Mouse (Mus musculus) cerebellum, adult 2 months (tissue): ENCODE measurements around the gene Alg9. TPM values are rescaled to one million over a fixed set of nuclear protein-coding genes. Genes with fewer than 3 reads are reported as not detected.

Experiments
- DNase-seq, 2 experiments: peaks; one replicate each; pipeline ENCODE4 v3.0.0; 2021
- H3K27ac ChIP-seq: fragments of 200-500 bp; 2 replicates; pipeline ENCODE4 v1.5.1; 2012; ENCODE audit warnings: low read length, control low read depth, inconsistent platforms; ENCODE audit not compliant: insufficient read depth
- H3K27me3 ChIP-seq: fragments of 200-500 bp; 2 replicates; pipeline ENCODE4 v1.6.1; 2012; ENCODE audit warnings: inconsistent platforms, mild to moderate bottlenecking, low read length, moderate library complexity; ENCODE audit not compliant: control insufficient read depth, insufficient read depth
- H3K4me1 ChIP-seq: fragments of 200-500 bp; 2 replicates; pipeline ENCODE4 v1.6.1; 2011; ENCODE audit warnings: low read length; ENCODE audit not compliant: control insufficient read depth, insufficient read depth
- H3K4me3 ChIP-seq: fragments of 200-500 bp; replicated peaks from 2 replicates; pipeline ENCODE3; 2011; ENCODE audit warnings: mild to moderate bottlenecking, low read depth, low read length, control low read depth; ENCODE audit not compliant: insufficient read depth
- CTCF ChIP-seq: fragments of 200-500 bp; IDR thresholded peaks from 2 replicates; pipeline ENCODE4 v1.5.1; 2011; ENCODE audit warnings: low read depth, mild to moderate bottlenecking, control low read depth, low read length, moderate library complexity, borderline replicate concordance; ENCODE audit not compliant: insufficient read depth
- POLR2A ChIP-seq: fragments of 200-500 bp; IDR thresholded peaks from 2 replicates; pipeline ENCODE4 v1.6.1; 2011; ENCODE audit warnings: low read length, control low read depth, borderline replicate concordance; ENCODE audit not compliant: insufficient read depth
- WGBS: fragments of 180-500 bp; shearing (Covaris S2); methylation state at CpG from one replicate; pipeline ENCODE4 v1.1.7; 2018; 5-methylcytosine and 5-hydroxymethylcytosine counted together
- polyA plus RNA-seq: library from polyadenylated mRNA; depleted of rRNA; stranded (reverse); fragments of >200 nt; gene quantifications from 2 replicates; pipeline ENCODE4 v1.2.3, GENCODE M21; 2012

Gene Alg9
- polyA plus RNA-seq, 1 experiment: 22.5 TPM

- TF ChIP-seq CTCF (no peak), POLR2A (no peak)
- no peak overlapping the region for H3K4me3 ChIP-seq
- WGBS: 95% methylated on average over 7 of the region's 7 CpGs
- H3K27me3 ChIP-seq: no peaks in the 10 kb centered on the region
- DNase-seq: no peak
- no peak overlapping the region for H3K27ac ChIP-seq
- H3K4me1 ChIP-seq: no peaks in the 10 kb centered on the region
Measured at GRCm38 (mm10) chr9:50811187-50811586, 36.4 kb downstream of the Alg9 start.

- 78% methylated on average over 2 of the region's 2 CpGs for WGBS
- TF ChIP-seq CTCF (no peak), POLR2A (no peak)
Measured at GRCm38 (mm10) chr9:50811746-50812145, 36.9 kb downstream of the Alg9 start.

GRCm38 (mm10) chr9:50813796-50814195 is 39.0 kb downstream of the Alg9 start:
- no peak for DNase-seq
- 97% methylated on average over 5 of the region's 5 CpGs for WGBS
- TF ChIP-seq POLR2A (no peak), CTCF (no peak)

More at GRCm38 (mm10) chr9:50811746-50812145, 36.9 kb downstream of the Alg9 start:
- Histone ChIP-seq H3K4me3 (no peak overlapping the region), H3K27ac (no peak overlapping the region), H3K4me1 (no peaks in the 10 kb centered on the region), H3K27me3 (no peaks in the 10 kb centered on the region)
- DNase-seq: no peak

GRCm38 (mm10) chr9:50815666-50816065 is 40.8 kb downstream of the Alg9 start:
- DNase-seq: no peak
- Histone ChIP-seq H3K4me1 (no peaks in the 10 kb centered on the region), H3K4me3 (no peak overlapping the region), H3K27ac (no peak overlapping the region), H3K27me3 (no peaks in the 10 kb centered on the region)
- 96% methylated on average over 4 of the region's 4 CpGs for WGBS
- TF ChIP-seq POLR2A (no peak), CTCF (no peak)

More at GRCm38 (mm10) chr9:50813796-50814195, 39.0 kb downstream of the Alg9 start:
- Histone ChIP-seq H3K4me3 (no peak overlapping the region), H3K27ac (no peak overlapping the region), H3K4me1 (no peaks in the 10 kb centered on the region), H3K27me3 (no peaks in the 10 kb centered on the region)

- no peak overlapping the region for H3K4me3 ChIP-seq
- H3K27me3 ChIP-seq: no peaks in the 10 kb centered on the region
- no peak overlapping the region for H3K27ac ChIP-seq
- TF ChIP-seq CTCF: no peak
- no peak for TF ChIP-seq POLR2A
- no peak for DNase-seq
- H3K4me1 ChIP-seq: no peaks in the 10 kb centered on the region
- WGBS: 98% methylated on average over 1 of the region's 1 CpGs
Measured at GRCm38 (mm10) chr9:50816512-50816911, 41.7 kb downstream of the Alg9 start.

- Histone ChIP-seq H3K4me1 (no peaks in the 10 kb centered on the region), H3K4me3 (no peak overlapping the region), H3K27ac (no peak overlapping the region), H3K27me3 (no peaks in the 10 kb centered on the region)
- DNase-seq: no peak
- TF ChIP-seq CTCF (no peak), POLR2A (no peak)
- 95% methylated on average over 6 of the region's 6 CpGs for WGBS
Measured at GRCm38 (mm10) chr9:50818050-50818449, 43.2 kb downstream of the Alg9 start.

- TF ChIP-seq CTCF (no peak), POLR2A (no peak)
- Histone ChIP-seq H3K4me1 (no peaks in the 10 kb centered on the region), H3K4me3 (no peak overlapping the region), H3K27ac (no peak overlapping the region), H3K27me3 (no peaks in the 10 kb centered on the region)
- DNase-seq: no peak
- 85% methylated on average over 6 of the region's 6 CpGs for WGBS
Measured at GRCm38 (mm10) chr9:50819716-50820115, 44.9 kb downstream of the Alg9 start.

- Histone ChIP-seq H3K27ac (no peak overlapping the region), H3K4me3 (no peak overlapping the region), H3K27me3 (no peaks in the 10 kb centered on the region), H3K4me1 (no peaks in the 10 kb centered on the region)
- WGBS: 94% methylated on average over 6 of the region's 6 CpGs
- no peak for DNase-seq
- no peak for TF ChIP-seq CTCF
Measured at GRCm38 (mm10) chr9:50821651-50822050, 46.8 kb downstream of the Alg9 start.
